In the genomic region with DNA sequence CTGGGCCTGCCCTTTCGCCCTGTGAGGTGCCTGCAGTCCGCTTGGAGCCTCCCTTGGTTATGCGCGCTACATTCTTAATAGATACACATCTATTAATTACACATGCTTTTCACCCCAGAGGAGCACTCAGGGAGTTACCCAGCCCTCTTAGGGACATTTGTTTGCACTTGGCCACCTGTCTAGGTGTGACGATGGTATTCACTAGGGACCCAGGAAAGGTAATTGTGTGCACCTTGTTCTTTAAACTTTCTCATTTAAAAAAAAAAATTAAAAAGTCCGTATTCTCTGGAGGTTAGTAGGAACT, we compare ENCODE assay signal across 8 mouse cellular contexts. TPM values are rescaled to one million over a fixed set of nuclear protein-coding genes. Genes with fewer than 3 reads are reported as not detected.
DNase-seq lines count a peak whose midpoint lies in the region; ATAC-seq and TF ChIP-seq lines count a peak whose summit lies in the region.

No protein-coding gene starts in this region.

- H3K27ac ChIP-seq in testis, adult 2 months (ENCODE audit: control insufficient read depth, insufficient read depth, low read depth, low read length): peak overlapping the region; percentile 59; the same call in 1 of the 2 replicates
- H3K27ac ChIP-seq in limb, embryonic 11.5 days (replicated peaks; ENCODE audit: low read depth, low read length): no peak overlapping the region
- H3K27ac ChIP-seq in stomach, embryonic 16.5 days (ENCODE audit: low read length): no peak overlapping the region

- TF ChIP-seq CTCF in testis, adult 2 months (IDR thresholded peaks at IDR 0.05; ENCODE audit: control insufficient read depth, insufficient read depth, insufficient replicate concordance, low read depth, low read length): no peak

- no peaks in the 10 kb centered on the region for H3K36me3 ChIP-seq in testis, adult 2 months (ENCODE audit: control insufficient read depth, insufficient read depth, low read length)
- no peaks in the 10 kb centered on the region for H3K36me3 ChIP-seq in limb, embryonic 11.5 days (ENCODE audit: control insufficient read depth, insufficient read depth, low read length)
- H3K36me3 ChIP-seq in stomach, embryonic 16.5 days (ENCODE audit: control insufficient read depth, insufficient read depth, low read length): no peaks in the 10 kb centered on the region

- H3K9ac ChIP-seq in limb, embryonic 11.5 days (ENCODE audit: low read length): peak overlapping the region; percentile 62
- peak overlapping the region; percentile 85 for H3K9ac ChIP-seq in stomach, embryonic 16.5 days (ENCODE audit: low read length)

- peaks cover 8% of the 10 kb centered on the region for H3K4me1 ChIP-seq in testis, adult 2 months (ENCODE audit: control insufficient read depth, insufficient read depth, low read length)
- peaks cover 7% of the 10 kb centered on the region; the same call in 1 of the 2 replicates for H3K4me1 ChIP-seq in limb, embryonic 11.5 days (ENCODE audit: control insufficient read depth, insufficient read depth, low read length)
- H3K4me1 ChIP-seq in stomach, embryonic 16.5 days (ENCODE audit: control insufficient read depth, insufficient read depth, low read length): 0 out of 2 replicates have a peak, but pooled peaks cover 3% of the 10 kb centered on the region

- H3K27me3 ChIP-seq in testis, adult 2 months (ENCODE audit: control insufficient read depth, insufficient read depth, low read length): no peaks in the 10 kb centered on the region
- peaks cover 21% of the 10 kb centered on the region for H3K27me3 ChIP-seq in limb, embryonic 11.5 days (ENCODE audit: control insufficient read depth, insufficient read depth, low read length)
- no peaks in the 10 kb centered on the region for H3K27me3 ChIP-seq in stomach, embryonic 16.5 days (ENCODE audit: control insufficient read depth, insufficient read depth, low read length)

- no peak for ATAC-seq in limb, embryonic 11.5 days (ENCODE audit: insufficient number of reproducible peaks, low FRiP score, low TSS enrichment, low read depth)
- ATAC-seq in stomach, embryonic 16.5 days (ENCODE audit: insufficient read depth, low FRiP score): no peak

- peak overlapping the region; percentile 76 for H3K4me3 ChIP-seq in testis, adult 2 months (ENCODE audit: control insufficient read depth, low read depth, low read length)
- peak overlapping the region; percentile 77 for H3K4me3 ChIP-seq in limb, embryonic 11.5 days (ENCODE audit: low read depth, low read length)
- peak overlapping the region; percentile 87 for H3K4me3 ChIP-seq in stomach, embryonic 16.5 days (replicated peaks; ENCODE audit: low read length)

- no peaks in the 10 kb centered on the region for H3K9me3 ChIP-seq in limb, embryonic 11.5 days (ENCODE audit: control insufficient read depth, low read length)
- H3K9me3 ChIP-seq in stomach, embryonic 16.5 days (replicated peaks; ENCODE audit: control insufficient read depth, low read length): no peaks in the 10 kb centered on the region

- H3K4me2 ChIP-seq in limb, embryonic 11.5 days (ENCODE audit: low read depth, severe bottlenecking): peak overlapping the region; percentile 95
- peak overlapping the region; percentile 88 for H3K4me2 ChIP-seq in stomach, embryonic 16.5 days (ENCODE audit: low read depth, low read length)

- 2% methylated on average over 6 of the region's 6 CpGs for WGBS in limb, embryonic 11.5 days
- WGBS in stomach, embryonic 16.5 days: 4% methylated on average over 6 of the region's 6 CpGs

- TF ChIP-seq POLR2A in testis, adult 2 months (IDR thresholded peaks at IDR 0.05; ENCODE audit: control insufficient read depth, low read depth, low read length): no peak

- peak; percentile 19 to 28 for DNase-seq in frontal cortex, postnatal 36 days (ENCODE audit: low spot score in 2 of 2)
- no peak for DNase-seq in frontal cortex, postnatal 10 days (ENCODE audit: low spot score in 2 of 2)
- no peak for DNase-seq in testis, postnatal 10 days (ENCODE audit: low spot score)
- DNase-seq in limb, embryonic 11.5 days (ENCODE audit: low spot score): no peak
- DNase-seq in urinary bladder, postnatal 10 days (ENCODE audit: low spot score): no peak
- no peak for DNase-seq in layer of hippocampus, postnatal 10 days (ENCODE audit: low spot score in 2 of 2)

RNA-seq across cellular contexts. Expression of gene Jazf1, which starts 0.4 kb away (rescaled TPM):
- 48.1 and 51.8 TPM in 2 replicates for polyA plus RNA-seq in testis, adult 2 months (2012; rRNA removed)
- 5.4 and 6.5 TPM in 2 replicates for polyA plus RNA-seq in limb, embryonic 11.5 days (2014; fragmentation: Nextera tagmentation; extraction: Ambion mirVana)
- 8.3 and 8.6 TPM in 2 replicates for polyA plus RNA-seq in stomach, embryonic 16.5 days (2015; fragmentation: Nextera tagmentation; extraction: Ambion mirVana)
- 10 to 100 TPM; 69.5 to 82.2 TPM for total RNA-seq in layer of hippocampus, postnatal 10 days (2021)

Comparison
In these comparisons a context has a peak if more than half of its experiments do, and no peak if none do; other contexts are left out.
1. DNase-seq: peak in frontal cortex, postnatal 36 days (2 of 2); none in frontal cortex, postnatal 10 days (0 of 2), testis, postnatal 10 days (single experiment), limb, embryonic 11.5 days (single experiment), urinary bladder, postnatal 10 days (single experiment) and layer of hippocampus, postnatal 10 days (0 of 2).
2. Peak in every context shown above with its lines, with median percentiles within 50 percentile points of each other: H3K4me3 ChIP-seq.